17 mouse cellular contexts compared by ENCODE assay signal in genomic region chr1:84924134-84924533, GRCm38 (mm10). TPM values are rescaled to one million over a fixed set of nuclear protein-coding genes. Genes with fewer than 3 reads are reported as not detected.
DNase-seq lines count a peak whose midpoint lies in the region; ATAC-seq lines count a peak whose summit lies in the region.
"Had no signal": no experiment of that assay in that cellular context is flagged by ENCODE, and none has a peak within 500 bp of the region (broad histone marks: within the 10 kb centered on the region; RNA-seq: fewer than 3 reads in every experiment).

No protein-coding gene starts in this region.

- peak; percentile 8 for DNase-seq in urinary bladder, postnatal 25 days (ENCODE audit: low spot score)
- DNase-seq in urinary bladder, postnatal 36 days (ENCODE audit: low spot score in 2 of 2): no peak
- DNase-seq in R1 (ENCODE audit: low read depth, low spot score): peak; percentile 39
- DNase-seq in lung, postnatal 36 days: peak; percentile 41
- DNase-seq in layer of hippocampus, adult 8-10 months (ENCODE audit: low spot score in 2 of 2): no peak
- no peak for DNase-seq in retina, postnatal 1 day
- DNase-seq: adrenal gland, postnatal 14 days; cerebellum, adult 2 months; cerebellum, postnatal 36 days; gastrocnemius, postnatal 10 days; heart, postnatal 4 days; liver, embryonic 13.5 days; thymus, postnatal 25 days had no signal

- no peak for ATAC-seq in cerebellum, adult (ENCODE audit: insufficient number of reproducible peaks, low FRiP score, low TSS enrichment)
- ATAC-seq: activated CD4-positive, CD25-positive, alpha-beta regulatory T cell, adult 4 months; hindbrain, embryonic 16.5 days; intestine, postnatal 0 days had no signal

RNA-seq across cellular contexts. Expression of gene Slc16a14, which starts 10.8 kb away (rescaled TPM):
- 10 to 100 TPM; 12.7 to 15.3 (median 13.3) TPM for total RNA-seq in layer of hippocampus, adult 8-10 months (2022)
- total RNA-seq: gastrocnemius, postnatal 10 days had no signal

Comparison
In these comparisons a context has a peak if more than half of its experiments do, and no peak if none do; other contexts are left out.
1. DNase-seq: peak in urinary bladder, postnatal 25 days (single experiment), R1 (single experiment) and lung, postnatal 36 days (single experiment); none in urinary bladder, postnatal 36 days (0 of 2), layer of hippocampus, adult 8-10 months (0 of 2) and retina, postnatal 1 day (single experiment).